Mouse (Mus musculus) right cerebral cortex, postnatal 25 days (tissue): ENCODE data around the gene Rgs7.

ENCODE experiments used
- DNase-seq: peaks from one replicate; pipeline ENCODE4 v3.0.0; 2022

The Rgs7 gene

DNA sequence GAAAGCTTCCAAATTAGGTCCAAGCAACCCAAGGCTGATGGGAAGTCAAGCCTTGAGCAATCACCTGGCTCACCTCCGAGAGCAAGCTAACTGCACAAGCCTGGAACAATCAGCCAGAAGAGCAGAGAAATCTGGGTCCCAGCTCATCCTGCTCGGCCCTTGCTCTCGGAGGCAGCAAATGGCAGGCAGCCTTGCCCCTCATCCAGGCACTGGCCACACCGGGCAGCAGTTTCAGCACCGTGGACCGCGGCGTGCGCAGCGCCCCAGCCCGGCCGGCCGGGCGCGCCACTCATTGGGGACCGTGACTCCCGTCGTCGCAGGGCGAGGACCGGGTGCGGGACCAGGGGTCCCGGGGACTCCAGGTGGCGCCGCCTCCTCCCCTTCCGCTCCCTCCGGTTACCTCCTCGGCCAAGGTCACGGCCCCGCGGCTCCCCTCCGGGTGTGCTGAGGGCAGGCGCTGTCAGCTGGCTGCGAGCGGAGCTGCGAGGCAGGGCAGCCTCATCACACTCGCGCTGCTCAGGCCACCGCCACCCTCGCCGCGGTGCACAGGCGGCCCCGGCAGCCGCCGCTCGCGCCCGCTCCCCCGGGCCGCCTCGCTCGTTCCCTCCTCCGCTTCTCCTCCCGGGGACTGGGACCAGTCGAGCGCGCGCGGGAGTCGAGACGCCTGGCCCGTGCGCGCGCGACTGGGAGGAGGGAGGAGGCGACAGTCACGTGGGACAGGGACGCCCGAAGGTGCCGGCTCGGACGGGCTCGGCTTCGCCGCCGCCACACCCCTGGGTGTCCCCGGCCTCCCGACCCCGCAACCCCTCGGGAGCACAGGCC lies at the start of gene Rgs7:
Rgs7 (minus strand) TSS at position 640 of the 822 bp plus-strand sequence.
- peak; percentile 87 for DNase-seq

- no peak for DNase-seq
Measured at GRCm38 (mm10) chr1:175540700-175541099, 48.4 kb upstream of the Rgs7 start.

DNA sequence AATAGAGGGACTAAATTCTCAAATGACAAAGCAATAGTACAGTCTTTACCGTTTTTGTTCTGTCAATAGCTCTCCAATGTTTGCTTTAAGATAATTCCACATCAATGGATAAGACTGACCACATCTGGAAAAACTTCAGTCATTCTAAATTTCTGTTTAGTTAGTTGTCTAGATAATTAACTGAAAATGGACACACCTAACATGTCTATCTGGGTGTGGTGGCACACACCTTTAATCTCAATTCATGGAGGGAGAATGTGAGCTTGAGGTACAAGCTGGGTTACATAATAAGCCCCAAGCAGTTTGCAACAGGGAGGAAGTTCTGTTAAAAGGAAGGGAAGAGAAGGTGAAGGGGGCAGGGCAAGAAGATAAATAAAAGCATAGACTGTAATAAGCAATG lies 45.0 kb upstream of the Rgs7 start:
- no peak for DNase-seq

GRCm38 (mm10) chr1:175529858-175530257 lies 37.6 kb upstream of the Rgs7 start:
- DNase-seq: no peak

DNA sequence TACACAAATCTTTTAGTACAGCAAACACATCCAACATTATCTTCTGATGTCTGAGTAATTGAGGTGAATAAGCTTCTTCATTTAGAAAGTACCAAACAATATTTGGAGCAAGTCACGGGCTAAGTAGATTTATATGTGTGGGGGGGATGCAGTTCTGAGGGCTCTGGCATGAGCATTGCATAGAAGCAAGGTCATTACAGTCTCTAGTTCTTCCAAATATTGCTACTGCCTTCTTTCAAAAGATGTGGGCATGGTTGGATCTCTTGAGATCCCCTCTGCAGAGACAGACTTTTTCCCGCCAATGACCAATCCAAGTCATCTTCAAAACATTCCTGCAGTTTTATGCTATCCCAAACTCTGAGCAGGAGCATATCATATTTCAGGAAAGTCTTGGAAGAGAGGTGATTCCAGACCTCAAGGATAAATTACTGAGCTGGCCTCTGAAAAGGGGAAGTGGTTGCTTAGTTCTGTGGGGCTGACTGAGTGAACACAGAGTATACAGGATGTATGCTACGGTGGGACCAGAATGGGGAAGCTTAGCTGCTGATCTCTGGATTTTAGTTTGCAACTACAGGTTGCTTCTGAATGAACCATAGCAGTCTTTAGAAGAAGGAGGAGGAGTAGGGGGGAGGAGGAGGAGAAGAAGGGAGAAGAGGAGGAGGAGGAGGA lies 32.5 kb upstream of the Rgs7 start:
- no peak for DNase-seq

DNA sequence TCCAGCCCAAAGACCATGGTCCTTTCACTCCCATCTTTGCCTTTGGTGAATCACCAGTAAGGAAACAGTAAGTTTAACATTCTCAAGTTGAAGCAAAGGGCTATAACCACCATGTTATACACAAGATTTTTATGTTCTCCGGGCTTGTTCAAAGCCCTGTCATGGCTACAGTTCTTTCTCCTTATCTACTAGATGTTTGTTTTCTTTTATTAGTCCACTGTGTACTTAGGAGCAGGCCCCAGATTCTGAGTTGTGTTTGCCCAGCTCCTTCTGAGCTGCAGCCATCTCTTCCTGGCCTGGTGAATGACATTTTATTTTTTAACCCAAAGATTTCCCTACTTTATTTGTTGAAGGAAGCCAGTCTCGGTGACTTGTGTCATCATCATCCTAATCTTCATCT lies 31.3 kb upstream of the Rgs7 start:
- no peak for DNase-seq

DNA sequence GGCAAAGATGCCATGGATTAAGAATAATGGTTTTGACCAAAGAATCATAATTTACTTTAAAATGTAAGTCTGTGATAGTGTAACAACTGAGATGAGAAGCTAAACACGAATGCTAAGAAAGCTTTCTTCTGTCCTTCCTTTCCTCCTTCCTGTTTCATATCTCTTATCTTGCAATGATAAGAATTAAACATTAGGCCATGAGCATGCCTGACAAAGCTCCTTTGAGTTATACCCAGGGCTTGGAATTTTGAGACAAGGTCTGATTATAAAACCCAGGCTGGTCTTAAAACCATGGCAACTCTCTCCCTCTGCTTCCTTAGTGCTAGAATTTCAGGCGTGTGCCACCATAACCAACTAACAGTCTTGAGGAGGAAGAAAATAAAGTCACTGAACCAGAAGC lies 22.2 kb upstream of the Rgs7 start:
- DNase-seq: no peak

GRCm38 (mm10) chr1:175512173-175512572 lies 19.9 kb upstream of the Rgs7 start:
- DNase-seq: no peak

DNA sequence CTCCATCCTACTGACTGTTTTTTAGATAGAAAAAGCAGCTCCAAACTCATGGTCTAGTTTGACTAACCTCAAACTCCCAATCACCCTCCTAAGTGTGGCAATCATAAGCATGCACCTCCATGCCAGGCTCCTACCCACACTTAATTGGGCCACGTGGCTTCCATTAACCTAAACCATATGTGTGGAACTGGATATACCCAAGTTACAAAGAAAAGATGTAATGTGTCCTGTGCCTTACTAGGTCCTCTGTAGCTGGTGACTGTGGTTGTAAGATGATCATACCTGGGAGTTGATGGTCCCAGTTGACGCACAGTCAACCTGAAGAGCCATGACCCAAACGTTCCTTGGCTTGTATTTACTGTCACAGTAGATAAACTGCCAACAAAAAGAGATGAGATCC lies 17.7 kb upstream of the Rgs7 start:
- DNase-seq: no peak

DNA sequence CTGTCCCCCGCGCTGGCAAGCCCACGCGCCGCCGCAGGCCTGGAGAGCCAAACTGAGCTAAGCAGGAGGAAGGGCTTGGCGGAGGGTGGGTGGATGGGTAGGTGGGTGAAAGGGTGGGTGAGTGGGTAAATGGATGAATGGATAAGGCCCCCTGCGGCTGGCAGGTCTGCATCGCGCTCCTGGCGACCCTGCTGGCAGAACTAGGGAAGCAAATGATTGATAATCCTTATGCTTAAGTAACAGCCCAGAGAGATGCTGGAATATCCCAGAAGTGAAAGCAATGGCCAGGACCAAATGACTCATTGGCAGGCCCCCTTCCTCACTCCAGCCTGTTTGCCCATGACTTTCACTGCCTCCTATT lies 363 bp upstream of the Rgs7 start:
- DNase-seq: no peak

GRCm38 (mm10) chr1:175491511-175491860 lies 814 bp downstream of the Rgs7 start:
- DNase-seq: no peak

- no peak for DNase-seq
Measured at GRCm38 (mm10) chr1:175485109-175485508, 7.2 kb downstream of the Rgs7 start.

GRCm38 (mm10) chr1:175473060-175473459 lies 19.2 kb downstream of the Rgs7 start:
- no peak for DNase-seq

DNA sequence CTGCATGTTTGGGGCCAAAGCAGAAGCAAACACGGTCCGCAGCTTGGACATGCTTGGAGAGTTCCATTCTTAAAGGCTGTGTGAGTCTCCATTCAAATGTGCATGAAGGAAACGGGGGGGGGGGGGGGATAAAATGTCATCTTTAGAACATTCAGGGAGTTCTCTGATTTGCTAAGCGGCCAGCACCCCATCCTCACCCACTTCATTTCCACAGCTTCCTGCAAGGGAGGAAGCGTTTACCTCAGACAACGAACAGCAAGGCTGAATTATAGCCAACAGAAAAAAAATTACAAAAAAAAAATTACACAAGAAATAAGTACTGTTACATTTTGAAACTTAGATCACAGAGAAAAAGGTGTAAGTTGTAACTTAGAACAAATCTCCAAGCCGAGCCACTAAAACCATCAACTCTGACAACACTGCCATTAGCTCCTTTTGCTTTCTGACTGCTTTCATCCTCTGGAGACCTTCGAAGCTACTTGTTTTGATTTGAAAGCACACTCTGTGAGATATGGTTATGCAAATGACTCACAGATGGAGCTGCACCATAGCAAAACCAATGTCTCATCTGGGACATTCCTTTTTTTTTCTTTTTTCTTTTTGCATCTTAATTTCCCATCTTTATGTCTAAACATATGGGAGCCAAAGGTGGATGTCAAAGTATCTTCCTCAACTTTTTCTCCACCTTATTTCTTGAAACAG lies 23.1 kb downstream of the Rgs7 start:
- no peak for DNase-seq

DNA sequence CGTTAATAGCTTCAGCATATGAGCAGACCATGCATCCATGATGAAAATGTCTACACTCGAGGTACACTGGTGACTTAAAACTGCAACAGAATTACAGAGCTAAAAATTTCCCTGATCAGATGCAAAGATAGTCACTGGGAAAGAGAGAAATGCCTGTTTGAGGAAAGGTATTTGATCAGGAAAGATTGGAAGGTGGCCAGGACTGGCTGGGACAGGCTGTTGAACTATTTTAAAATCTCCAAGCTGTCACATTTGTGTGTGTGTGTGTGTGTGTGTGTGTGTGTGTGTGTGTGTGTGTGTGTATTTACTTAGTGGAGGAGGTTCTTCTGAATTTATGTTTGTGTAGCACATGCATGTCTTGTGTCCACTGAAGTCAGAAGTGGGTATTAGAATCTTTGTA lies 27.7 kb downstream of the Rgs7 start:
- DNase-seq: no peak

DNA sequence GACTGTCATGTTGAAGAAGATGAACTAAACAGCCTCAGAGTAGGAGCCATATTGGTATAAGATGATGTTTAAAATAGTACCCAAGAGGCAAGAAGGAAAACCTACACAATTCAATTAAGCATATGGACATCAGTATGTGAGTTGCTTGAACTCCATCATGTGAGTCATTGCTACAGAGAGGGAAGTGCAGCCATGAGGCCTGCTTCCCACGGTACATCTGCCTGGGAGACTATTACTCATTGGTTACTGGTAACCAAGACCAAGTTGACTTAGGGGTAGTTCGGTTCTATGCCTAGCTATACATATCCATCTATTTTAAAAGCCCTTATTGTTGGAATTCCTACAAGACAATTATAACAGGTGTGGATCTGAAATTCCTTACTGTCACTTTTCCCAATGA lies 29.9 kb downstream of the Rgs7 start:
- peak; percentile 36 for DNase-seq

GRCm38 (mm10) chr1:175454041-175454636 lies 38.2 kb downstream of the Rgs7 start:
- no peak for DNase-seq

DNA sequence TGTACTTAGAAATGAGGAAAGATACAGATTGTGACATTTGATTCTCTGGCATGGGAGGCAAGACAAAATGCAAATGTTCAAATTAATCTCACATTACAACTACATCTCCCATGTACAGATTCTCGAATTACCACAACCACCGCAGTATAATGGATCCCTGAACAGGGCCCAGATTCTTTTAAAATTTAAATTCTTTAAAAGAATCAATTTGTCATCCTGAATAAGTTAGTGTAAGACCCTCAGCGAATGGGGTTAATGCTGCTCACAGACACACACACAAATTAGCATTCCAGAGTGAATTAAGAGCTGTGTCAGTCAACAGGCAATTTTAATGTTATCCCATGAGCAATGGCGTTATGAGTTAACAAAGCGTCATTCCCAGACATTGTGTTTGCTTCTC lies 44.3 kb downstream of the Rgs7 start:
- no peak for DNase-seq

- no peak for DNase-seq
Measured at GRCm38 (mm10) chr1:175442939-175443338, 49.4 kb downstream of the Rgs7 start.

- DNase-seq: no peak
Measured at GRCm38 (mm10) chr1:175442025-175442424, 50.3 kb downstream of the Rgs7 start.

GRCm38 (mm10) chr1:175433622-175434204 lies 58.6 kb downstream of the Rgs7 start:
- DNase-seq: no peak

DNA sequence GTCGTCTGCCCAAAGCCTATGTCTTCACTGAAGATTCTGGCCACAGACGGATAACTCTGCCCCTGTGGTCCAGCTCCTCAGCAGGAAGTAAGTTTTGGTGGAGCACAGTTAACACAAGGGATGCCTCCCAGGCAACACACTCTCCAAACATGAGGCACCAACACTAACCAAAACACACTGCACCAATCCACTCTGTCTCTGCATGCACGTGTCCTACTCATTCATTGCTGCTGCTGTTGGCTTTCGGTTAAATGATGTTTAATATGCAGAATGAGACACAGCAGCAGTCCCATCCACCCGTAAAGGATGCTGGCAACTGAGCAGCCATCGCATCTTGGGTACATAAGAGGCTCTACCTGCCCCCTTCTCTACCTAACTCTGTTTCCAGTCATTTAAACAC lies 59.2 kb downstream of the Rgs7 start:
- no peak for DNase-seq

DNA sequence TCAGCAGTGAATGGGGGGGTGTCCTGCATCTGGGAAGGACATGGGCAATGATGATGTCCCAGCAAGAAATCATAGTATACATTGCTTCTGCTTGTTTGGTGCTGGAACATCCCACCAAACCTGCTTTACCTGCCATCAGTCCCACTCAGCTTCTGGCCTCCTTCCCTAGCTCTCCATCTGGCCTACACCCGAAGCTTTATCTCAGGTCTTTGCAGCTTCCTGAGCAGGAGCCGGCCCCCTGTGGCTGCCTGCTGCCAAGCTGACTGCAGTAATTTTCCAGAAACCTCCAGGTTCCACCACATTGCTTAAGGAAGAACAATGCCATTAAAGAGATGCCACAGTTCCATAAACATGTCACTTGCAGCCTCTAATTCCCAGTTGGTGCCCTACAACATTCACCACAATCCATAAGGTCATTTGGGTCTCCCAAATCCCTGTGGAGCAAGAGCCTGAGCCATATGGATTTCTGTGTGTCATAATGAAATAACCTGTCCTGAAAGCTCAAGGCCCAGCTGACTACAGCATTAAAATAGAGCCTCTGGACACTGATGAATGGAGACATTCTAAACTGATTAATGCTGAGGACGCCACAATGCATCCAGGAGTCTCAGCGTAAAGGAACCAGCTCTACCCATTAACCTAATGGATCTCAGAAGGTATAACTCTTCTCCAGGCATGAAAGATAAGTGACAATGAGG lies 60.8 kb downstream of the Rgs7 start:
- DNase-seq: peak; percentile 51
